Mouse (Mus musculus) heart, embryonic 15.5 days (tissue): ENCODE results near the gene Sox13. TPM values are rescaled to one million over a fixed set of nuclear protein-coding genes. Genes with fewer than 3 reads are reported as not detected.
A peak's percentile ranks its signal among the peaks of the same experiment; 100 is the strongest.

Source experiments
- ATAC-seq: fragments of 200-750 bp; cut with Nextera tagmentation; replicated peaks from 2 replicates; pipeline ENCODE4 v1.8.0; 2017; ENCODE audit warnings: low read depth, moderate TSS enrichment; ENCODE audit not compliant: insufficient number of reproducible peaks, insufficient read depth, low FRiP score
- H3K27ac ChIP-seq: fragments of 300-500 bp; sonication (generic); 2 replicates; pipeline ENCODE4 v1.5.1; 2015; ENCODE audit warnings: mild to moderate bottlenecking, inconsistent platforms
- H3K27me3 ChIP-seq: fragments of 300-500 bp; sonication (generic); 2 replicates; pipeline ENCODE4 v1.6.1; 2015; ENCODE audit warnings: inconsistent platforms
- H3K36me3 ChIP-seq: fragments of 300-500 bp; sonication (generic); 2 replicates; pipeline ENCODE4 v1.6.1; 2015; ENCODE audit warnings: mild to moderate bottlenecking, inconsistent platforms
- H3K4me1 ChIP-seq: fragments of 300-500 bp; sonication (generic); replicated peaks from 2 replicates; pipeline ENCODE4 v1.6.1; 2015; ENCODE audit warnings: inconsistent platforms
- H3K4me2 ChIP-seq: fragments of 300-500 bp; sonication (generic); 2 replicates; pipeline ENCODE4 v1.6.1; 2015; ENCODE audit warnings: inconsistent platforms, mild to moderate bottlenecking, moderate library complexity
- H3K4me3 ChIP-seq: fragments of 300-500 bp; sonication (generic); 2 replicates; pipeline ENCODE4 v1.5.1; 2015; ENCODE audit warnings: mild to moderate bottlenecking, inconsistent platforms
- H3K9ac ChIP-seq: fragments of 300-500 bp; sonication (generic); 2 replicates; pipeline ENCODE4 v1.6.1; 2015; ENCODE audit warnings: mild to moderate bottlenecking, inconsistent platforms
- H3K9me3 ChIP-seq: fragments of 300-500 bp; sonication (generic); replicated peaks from 2 replicates; pipeline ENCODE4 v1.6.1; 2016; ENCODE audit warnings: inconsistent platforms
- WGBS: fragments of 180-500 bp; shearing (Covaris S2); methylation state at CpG from one replicate; pipeline ENCODE4 v1.1.7; 2015; ENCODE audit warnings: mixed read lengths; 5-methylcytosine and 5-hydroxymethylcytosine counted together
- polyA plus RNA-seq: library from polyadenylated mRNA; unstranded; fragments of >200 nt; fragmentation: Nextera tagmentation; extraction: Ambion mirVana; gene quantifications from 2 replicates; pipeline ENCODE4 v1.2.1, GENCODE M21; 2015

Gene Sox13
- polyA plus RNA-seq, 1 experiment from 2014 or later: 4.5 TPM

DNA sequence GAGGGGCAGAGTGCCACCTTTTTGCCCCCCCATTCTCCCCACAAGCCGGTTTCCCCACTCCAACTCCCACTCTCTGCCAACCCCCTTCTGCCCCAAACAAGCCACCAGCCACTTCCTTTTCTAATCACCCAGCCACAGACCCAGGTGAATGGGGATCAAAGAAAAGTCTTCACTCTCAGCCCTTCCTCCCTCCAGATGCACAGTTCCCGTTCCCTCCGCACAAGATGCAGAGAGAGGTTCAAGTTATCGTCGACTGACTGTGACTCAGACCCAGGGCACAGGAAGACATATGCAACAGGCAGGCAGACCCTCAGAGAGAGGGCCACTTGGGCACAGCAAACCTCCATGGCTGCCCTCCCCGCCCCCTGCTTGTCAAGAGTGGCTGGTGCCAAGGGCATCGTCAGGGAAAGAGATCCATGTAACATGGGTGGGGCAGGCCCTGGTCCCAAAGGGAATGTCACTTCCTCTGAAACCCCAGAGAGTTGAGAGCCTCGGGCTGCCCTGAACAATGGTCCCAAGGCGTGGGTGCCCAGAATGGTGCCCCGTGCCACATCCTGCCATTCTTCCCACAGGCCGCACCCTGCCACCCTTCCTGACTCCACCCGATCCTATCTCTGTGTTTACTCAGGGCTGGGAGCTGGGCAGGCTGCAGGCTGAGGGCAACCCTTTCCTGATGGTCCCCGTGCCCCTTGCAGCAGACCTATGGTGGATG is 24.0 kb downstream of the Sox13 start:
- Histone ChIP-seq H3K4me1 (peaks cover 28% of the 10 kb centered on the region), H3K9me3 (no peaks in the 10 kb centered on the region), H3K4me2 (no peak overlapping the region), H3K9ac (no peak overlapping the region), H3K27me3 (no peaks in the 10 kb centered on the region), H3K4me3 (no peak overlapping the region), H3K36me3 (no peaks in the 10 kb centered on the region), H3K27ac (no peak overlapping the region)
- WGBS: 66% methylated on average over 13 of the region's 13 CpGs
- ATAC-seq: no peak

DNA sequence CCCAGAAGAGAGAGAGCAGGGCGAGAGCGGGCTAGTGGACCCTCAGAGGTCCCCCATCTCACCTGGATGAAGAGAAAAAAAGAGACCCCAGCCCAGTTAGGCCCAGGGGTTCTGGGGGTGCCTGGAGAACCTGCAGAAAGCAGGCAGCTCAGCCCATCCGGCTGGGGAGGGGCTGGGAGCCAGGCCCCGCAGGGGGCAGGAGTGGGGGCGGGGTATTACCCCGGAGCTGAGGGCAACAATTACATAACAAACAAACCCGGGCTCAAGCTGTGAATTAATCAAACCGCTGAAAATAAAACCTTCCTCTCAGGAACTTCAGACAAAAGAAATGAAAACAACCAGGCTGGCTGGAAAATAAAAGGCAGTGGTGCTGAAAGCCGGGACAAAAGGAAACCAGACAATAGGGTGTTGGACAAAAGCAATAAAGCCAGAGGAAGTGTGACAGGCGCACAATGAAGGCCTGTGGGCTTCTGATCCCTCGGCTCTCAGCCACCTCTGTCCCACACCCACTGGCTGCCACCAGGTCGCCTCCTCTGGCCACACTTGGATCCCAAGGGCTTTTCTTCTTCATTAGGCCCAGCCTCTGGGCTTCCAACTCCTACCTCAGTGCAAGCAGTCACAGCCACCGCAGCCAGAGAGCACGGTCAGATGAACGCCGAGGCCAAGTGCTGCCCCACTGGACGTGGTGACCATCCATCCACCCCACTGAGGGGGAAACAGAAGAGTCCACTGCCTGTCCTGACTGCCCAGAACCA is 26.5 kb downstream of the Sox13 start:
- Histone ChIP-seq H3K27ac (peak overlapping the region; percentile 78), H3K4me3 (no peak overlapping the region), H3K27me3 (no peaks in the 10 kb centered on the region), H3K4me2 (no peak overlapping the region), H3K36me3 (no peaks in the 10 kb centered on the region), H3K9me3 (no peaks in the 10 kb centered on the region), H3K9ac (no peak overlapping the region), H3K4me1 (peaks cover 28% of the 10 kb centered on the region)
- 22% methylated on average over 17 of the region's 17 CpGs for WGBS
- peak; percentile 45 for ATAC-seq

DNA sequence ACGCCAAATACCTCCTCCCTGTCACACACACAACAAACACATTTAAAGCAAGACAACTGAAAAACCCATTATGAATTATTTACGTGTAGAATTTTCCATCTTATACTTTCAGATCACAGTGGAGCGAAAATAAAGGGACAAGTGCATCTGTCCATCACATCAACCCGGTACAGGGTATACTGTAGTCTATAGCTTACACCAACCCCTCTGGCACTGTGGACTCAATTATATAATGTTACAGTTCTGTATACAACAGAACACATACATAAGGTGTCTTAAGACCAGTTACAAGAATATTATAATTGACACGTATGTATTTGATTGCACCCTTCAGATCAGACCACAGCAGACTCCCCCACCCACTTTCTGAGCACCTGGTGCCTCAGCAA is 27.1 kb downstream of the Sox13 start:
- Histone ChIP-seq H3K36me3 (no peaks in the 10 kb centered on the region), H3K27ac (peak overlapping the region; percentile 78), H3K4me2 (no peak overlapping the region), H3K9ac (no peak overlapping the region), H3K9me3 (no peaks in the 10 kb centered on the region), H3K4me3 (no peak overlapping the region), H3K27me3 (no peaks in the 10 kb centered on the region), H3K4me1 (peaks cover 28% of the 10 kb centered on the region)
- no peak for ATAC-seq
- whole genome bisulfite sequencing: 78% methylated on average over 5 of the region's 5 CpGs

- 83% methylated on average over 5 of the region's 5 CpGs for WGBS
- peaks cover 28% of the 10 kb centered on the region for H3K4me1 ChIP-seq
- ATAC-seq: no peak
- no peak overlapping the region for H3K27ac ChIP-seq
- no peaks in the 10 kb centered on the region for H3K9me3 ChIP-seq
- H3K4me2 ChIP-seq: no peak overlapping the region
- no peak overlapping the region for H3K9ac ChIP-seq
- H3K4me3 ChIP-seq: no peak overlapping the region
- H3K36me3 ChIP-seq: no peaks in the 10 kb centered on the region
- no peaks in the 10 kb centered on the region for H3K27me3 ChIP-seq
These were observed 27.5 kb downstream of the Sox13 start for GRCm38 (mm10) chr1:133396693-133397092.

DNA sequence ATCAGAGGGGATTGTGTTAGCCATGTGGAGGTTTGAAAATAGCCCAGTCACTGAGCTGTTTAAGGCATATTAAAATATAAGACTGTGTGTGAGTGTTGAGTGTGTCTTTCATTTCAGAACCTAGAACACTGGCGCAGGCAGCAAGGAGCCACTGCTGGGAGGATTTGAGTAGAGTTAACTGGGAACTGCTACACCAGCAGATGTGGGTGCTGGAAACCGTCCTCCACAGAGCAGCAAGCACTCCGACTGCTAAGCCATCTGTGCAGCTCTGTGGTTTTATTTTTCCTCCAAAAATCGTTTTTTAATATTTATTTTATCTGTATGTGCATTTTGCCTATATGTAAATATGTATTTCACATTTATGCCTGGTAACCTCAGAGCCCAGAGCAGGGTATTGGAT is 29.5 kb downstream of the Sox13 start:
- no peaks in the 10 kb centered on the region for H3K9me3 ChIP-seq
- H3K4me3 ChIP-seq: no peak overlapping the region
- no peaks in the 10 kb centered on the region for H3K27me3 ChIP-seq
- no peak overlapping the region for H3K4me2 ChIP-seq
- H3K4me1 ChIP-seq: peaks cover 19% of the 10 kb centered on the region
- no peaks in the 10 kb centered on the region for H3K36me3 ChIP-seq
- no peak for ATAC-seq
- H3K27ac ChIP-seq: no peak overlapping the region
- no peak overlapping the region for H3K9ac ChIP-seq
- WGBS: 69% methylated on average over 4 of the region's 4 CpGs

GRCm38 (mm10) chr1:133387539-133388268 is 36.5 kb downstream of the Sox13 start:
- no peak overlapping the region for H3K4me2 ChIP-seq

GRCm38 (mm10) chr1:133386209-133386608 is 38.0 kb downstream of the Sox13 start:
- 75% methylated on average over 11 of the region's 11 CpGs for WGBS
- Histone ChIP-seq H3K4me1 (peaks cover 16% of the 10 kb centered on the region), H3K27ac (no peak overlapping the region), H3K9me3 (no peaks in the 10 kb centered on the region), H3K4me3 (no peak overlapping the region), H3K9ac (no peak overlapping the region), H3K4me2 (no peak overlapping the region), H3K27me3 (0 out of 2 replicates have a peak, but pooled peaks cover 3% of the 10 kb centered on the region), H3K36me3 (no peaks in the 10 kb centered on the region)
- no peak for ATAC-seq

More at GRCm38 (mm10) chr1:133387539-133388268, 36.5 kb downstream of the Sox13 start:
- Histone ChIP-seq H3K9me3 (no peaks in the 10 kb centered on the region), H3K27ac (no peak overlapping the region), H3K9ac (no peak overlapping the region), H3K27me3 (0 out of 2 replicates have a peak, but pooled peaks cover 3% of the 10 kb centered on the region), H3K4me1 (peaks cover 11% of the 10 kb centered on the region), H3K36me3 (no peaks in the 10 kb centered on the region), H3K4me3 (no peak overlapping the region)
- ATAC-seq: no peak
- 47% methylated on average over 19 of the region's 19 CpGs for WGBS

DNA sequence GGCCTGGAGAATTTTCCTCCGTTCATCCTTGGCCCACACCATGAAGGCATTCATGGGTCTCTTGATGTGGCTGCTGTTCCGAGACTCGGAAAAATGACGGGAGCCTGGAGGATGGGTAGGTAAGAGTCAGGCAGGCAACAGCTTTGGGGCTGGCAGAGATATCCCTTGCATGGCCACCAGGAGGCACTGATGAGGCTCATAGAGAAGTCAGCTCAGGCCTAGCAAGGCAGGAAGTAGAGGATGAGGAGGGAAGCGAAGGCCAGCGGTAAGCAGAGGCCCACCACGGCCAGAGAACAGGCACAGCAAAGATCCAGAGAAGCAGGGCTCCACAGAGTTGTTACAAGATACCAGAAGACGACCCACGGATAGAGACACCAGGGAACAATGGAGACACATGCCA is 38.7 kb downstream of the Sox13 start:
- Histone ChIP-seq H3K9ac (no peak overlapping the region), H3K27ac (no peak overlapping the region)
- ATAC-seq: no peak

DNA sequence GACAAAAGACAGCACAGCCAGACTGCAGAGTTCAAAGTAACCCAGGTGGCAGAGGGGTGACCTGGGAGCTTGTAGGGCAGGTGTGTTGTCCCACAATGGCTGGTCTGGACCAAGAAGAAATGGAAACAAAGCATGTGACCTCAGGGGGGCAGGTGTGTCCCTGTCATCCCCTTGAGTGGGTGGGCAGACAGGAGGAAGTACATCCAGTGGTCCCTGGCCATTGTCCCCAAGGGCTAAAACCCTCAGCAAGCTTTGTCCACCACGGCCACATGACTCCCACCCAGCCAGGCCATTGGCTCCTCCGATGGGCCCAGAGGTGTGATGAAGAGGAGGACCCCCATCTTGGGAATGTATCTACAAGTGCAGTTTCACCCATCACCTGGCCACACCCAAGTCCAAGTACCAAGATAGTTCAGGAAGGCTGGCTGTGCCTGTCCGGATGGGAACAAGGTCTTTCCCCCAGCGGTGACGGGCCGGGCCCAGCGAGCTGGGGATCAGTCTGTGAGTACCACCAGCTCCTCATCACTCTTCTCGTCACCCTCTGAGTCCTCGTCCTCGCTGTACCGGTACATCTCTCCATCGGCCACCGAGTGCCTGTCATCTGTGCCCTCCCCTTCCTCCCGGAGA is 40.9 kb downstream of the Sox13 start:
- WGBS: 89% methylated on average over 14 of the region's 14 CpGs
- ATAC-seq: no peak
- no peak overlapping the region for H3K4me3 ChIP-seq
- no peak overlapping the region for H3K4me2 ChIP-seq
- H3K4me1 ChIP-seq: peaks cover 32% of the 10 kb centered on the region
- no peaks in the 10 kb centered on the region for H3K36me3 ChIP-seq
- 0 out of 2 replicates have a peak, but pooled peaks cover 3% of the 10 kb centered on the region for H3K27me3 ChIP-seq
- no peak overlapping the region for H3K27ac ChIP-seq
- no peak overlapping the region for H3K9ac ChIP-seq
- H3K9me3 ChIP-seq: no peaks in the 10 kb centered on the region

More for the DNA sequence above, 38.7 kb downstream of the Sox13 start:
- Histone ChIP-seq H3K27me3 (0 out of 2 replicates have a peak, but pooled peaks cover 3% of the 10 kb centered on the region), H3K4me3 (no peak overlapping the region), H3K4me2 (peak overlapping the region; percentile 21; the same call in 1 of the 2 replicates), H3K9me3 (no peaks in the 10 kb centered on the region), H3K36me3 (no peaks in the 10 kb centered on the region), H3K4me1 (peaks cover 19% of the 10 kb centered on the region)
- WGBS: 28% methylated on average over 9 of the region's 9 CpGs

DNA sequence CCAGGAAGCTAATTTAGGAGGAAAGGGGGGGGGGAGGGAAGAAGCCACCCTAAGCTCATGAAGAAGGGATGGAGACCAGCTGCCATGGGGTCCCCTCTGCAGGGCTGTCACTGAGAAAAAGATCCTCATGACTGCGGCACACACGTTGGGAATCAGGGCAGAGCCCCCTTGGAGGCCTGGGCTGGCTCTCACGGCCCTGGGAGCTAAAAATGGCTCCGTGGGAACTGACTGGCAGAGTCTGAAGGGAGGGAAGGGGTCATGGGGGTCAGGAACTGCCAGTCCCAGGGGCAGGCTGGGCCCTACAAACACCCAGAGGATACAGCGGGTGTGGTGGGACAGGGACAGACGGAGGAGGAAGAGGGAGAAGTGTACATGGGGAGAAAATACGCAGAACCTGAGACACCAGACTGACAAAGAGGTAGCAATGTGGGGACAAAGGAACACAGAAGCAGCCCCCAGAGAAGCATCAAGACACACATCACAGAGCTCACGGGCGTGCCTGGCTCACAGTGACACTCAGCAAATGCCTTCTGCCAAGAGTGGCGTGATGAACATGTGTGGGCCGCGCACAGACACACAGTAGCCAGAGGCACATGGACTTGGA is 41.5 kb downstream of the Sox13 start:
- Histone ChIP-seq H3K4me1 (peaks cover 28% of the 10 kb centered on the region), H3K4me3 (no peak overlapping the region), H3K9ac (no peak overlapping the region), H3K9me3 (no peaks in the 10 kb centered on the region), H3K27ac (no peak overlapping the region), H3K4me2 (no peak overlapping the region), H3K36me3 (no peaks in the 10 kb centered on the region), H3K27me3 (0 out of 2 replicates have a peak, but pooled peaks cover 3% of the 10 kb centered on the region)
- 57% methylated on average over 12 of the region's 12 CpGs for WGBS
- ATAC-seq: no peak
